Mouse (Mus musculus) embryonic facial prominence, embryonic 14.5 days (tissue): ENCODE measurements around the gene Gm4792. TPM values are rescaled to one million over a fixed set of nuclear protein-coding genes. Genes with fewer than 3 reads are reported as not detected.

Source experiments
- ATAC-seq: fragments of 200-750 bp; cut with Nextera tagmentation; 2 replicates; pipeline ENCODE4 v1.8.0; 2017; ENCODE audit warnings: low read depth, moderate number of reproducible peaks, moderate TSS enrichment
- DNase-seq: peaks from one replicate; pipeline ENCODE4 v3.0.0-alpha.2; 2015; ENCODE audit warnings: low spot score
- H3K27ac ChIP-seq: fragments of 300-500 bp; sonication (generic); replicated peaks from 2 replicates; pipeline ENCODE4 v1.5.1; 2014; ENCODE audit warnings: low read depth, mild to moderate bottlenecking, low read length, moderate library complexity
- H3K27me3 ChIP-seq: fragments of 300-500 bp; sonication (generic); replicated peaks from 2 replicates; pipeline ENCODE4 v1.6.1; 2014; ENCODE audit warnings: low read length; ENCODE audit not compliant: control insufficient read depth, insufficient read depth
- H3K36me3 ChIP-seq: fragments of 300-500 bp; sonication (generic); 2 replicates; pipeline ENCODE4 v1.6.1; 2014; ENCODE audit warnings: low read length, mixed read lengths; ENCODE audit not compliant: control insufficient read depth, insufficient read depth
- H3K4me1 ChIP-seq: fragments of 300-500 bp; sonication (generic); 2 replicates; pipeline ENCODE4 v1.6.1; 2014; ENCODE audit warnings: antibody characterized with exemption, low read length; ENCODE audit not compliant: control insufficient read depth, insufficient read depth
- H3K4me2 ChIP-seq: fragments of 300-500 bp; sonication (generic); 2 replicates; pipeline ENCODE4 v1.6.1; 2014; ENCODE audit warnings: low read depth, mild to moderate bottlenecking, low read length, moderate library complexity, mixed read lengths
- H3K4me3 ChIP-seq: fragments of 300-500 bp; sonication (generic); 2 replicates; pipeline ENCODE4 v1.5.1; 2014; ENCODE audit warnings: low read depth, mild to moderate bottlenecking, low read length
- H3K9ac ChIP-seq: fragments of 300-500 bp; sonication (generic); 2 replicates; pipeline ENCODE4 v1.6.1; 2014; ENCODE audit warnings: low read depth, mild to moderate bottlenecking, low read length, moderate library complexity, mixed read lengths
- H3K9me3 ChIP-seq: fragments of 300-500 bp; sonication (generic); 2 replicates; pipeline ENCODE4 v1.6.1; 2016; ENCODE audit warnings: low read length; ENCODE audit not compliant: control insufficient read depth
- WGBS: fragments of 180-500 bp; shearing (Covaris S2); extraction: QIAGEN DNeasy Blood & Tissue Kit; methylation state at CpG from one replicate; pipeline ENCODE4 v1.1.7; 2014; 5-methylcytosine and 5-hydroxymethylcytosine counted together
- polyA plus RNA-seq: library from polyadenylated mRNA; unstranded; fragments of >200 nt; fragmentation: Nextera tagmentation; extraction: Ambion mirVana; gene quantifications from 2 replicates; pipeline ENCODE4 v1.2.1, GENCODE M21; 2014

Gm4792 gene
- polyA plus RNA-seq, 1 experiment from 2014 or later: not detected

DNA sequence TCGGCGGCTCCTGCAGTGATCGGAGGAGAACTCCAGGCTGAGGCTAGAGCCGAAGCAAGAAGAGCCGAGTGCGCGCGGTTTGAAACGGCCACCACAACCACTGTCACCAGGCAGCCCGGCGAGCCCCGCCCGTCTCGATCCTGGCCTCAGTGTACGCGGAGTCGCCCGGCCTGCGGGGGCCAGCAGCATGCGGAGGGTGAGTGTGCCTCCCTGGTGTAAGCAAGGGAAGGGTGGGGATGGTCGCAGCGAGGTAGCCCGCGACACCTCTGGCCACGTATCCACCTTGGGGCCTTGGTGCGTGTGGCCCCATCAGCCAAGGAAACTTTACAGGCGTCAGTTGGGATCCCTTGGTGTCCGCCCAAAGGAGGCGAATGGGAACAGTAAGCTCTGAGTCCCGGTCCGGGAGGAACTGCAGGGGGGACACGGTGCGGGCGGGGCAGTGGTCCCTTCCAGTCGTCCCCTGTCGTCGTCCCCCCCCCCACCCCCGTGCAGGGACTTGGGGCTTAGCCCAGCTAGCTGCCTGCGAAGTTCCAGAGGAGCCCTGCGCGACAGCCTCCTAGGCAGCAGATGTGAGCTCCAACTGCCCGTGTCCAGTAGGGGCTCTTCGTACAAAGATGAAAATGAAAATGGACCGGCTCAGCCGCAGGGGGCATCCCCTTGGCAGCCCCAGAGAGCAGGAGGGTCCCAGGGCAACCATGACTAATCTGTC is 13.7 kb upstream of the Gm4792 start:
- Histone ChIP-seq H3K27me3 (peaks cover 23% of the 10 kb centered on the region), H3K4me2 (peak overlapping the region; percentile 97), H3K9ac (peak overlapping the region; percentile 53), H3K4me3 (peak overlapping the region; percentile 50), H3K27ac (no peak overlapping the region), H3K4me1 (peaks cover 3% of the 10 kb centered on the region; the same call in 1 of the 2 replicates), H3K9me3 (no peaks in the 10 kb centered on the region), H3K36me3 (no peaks in the 10 kb centered on the region)
- peak; percentile 19 for DNase-seq
- peak; percentile 63 for ATAC-seq
- under 1% methylated on average over 41 of the region's 45 CpGs for WGBS

DNA sequence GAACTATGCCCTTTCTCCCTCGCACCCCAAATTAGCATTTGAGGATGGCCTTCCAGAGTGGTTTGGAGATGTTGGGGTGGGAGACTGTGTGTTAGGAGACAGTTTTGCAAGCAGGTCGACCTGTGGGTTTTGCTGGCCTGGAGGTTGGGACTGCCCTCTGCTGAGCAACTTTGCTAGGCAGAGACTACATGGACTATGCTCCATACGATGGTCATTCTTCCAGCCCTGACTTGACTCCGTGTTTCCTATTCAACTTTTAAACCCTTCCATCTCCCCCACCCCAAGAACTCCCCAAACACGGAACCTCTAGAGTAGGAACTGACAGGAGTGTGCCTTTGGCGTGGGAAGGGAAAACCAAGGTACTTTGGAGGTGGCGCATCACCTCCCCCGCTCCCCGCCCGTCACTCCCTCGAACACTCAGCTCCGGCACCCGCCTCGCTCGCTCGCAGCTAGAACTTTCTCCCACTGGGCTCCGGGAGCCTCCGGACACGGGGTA is 13.1 kb upstream of the Gm4792 start, which contains the start of gene Tmcc3:
TSS of gene Tmcc3 (plus strand) at position 439 of the 496 bp plus-strand sequence.
- no peaks in the 10 kb centered on the region for H3K36me3 ChIP-seq
- DNase-seq: no peak
- ATAC-seq: no peak
- peak within 1 kb of the TSS; percentile 50 for H3K4me3 ChIP-seq
- H3K4me2 ChIP-seq: peak within 1 kb of the TSS; percentile 97
- peaks cover 3% of the 10 kb centered on the region; the same call in 1 of the 2 replicates for H3K4me1 ChIP-seq
- H3K9me3 ChIP-seq: no peaks in the 10 kb centered on the region
- H3K27ac ChIP-seq: no peak within 1 kb of the TSS
- H3K9ac ChIP-seq: peak within 1 kb of the TSS; percentile 53
- WGBS: 2% methylated on average over 19 of the region's 19 CpGs
- peaks cover 23% of the 10 kb centered on the region for H3K27me3 ChIP-seq

DNA sequence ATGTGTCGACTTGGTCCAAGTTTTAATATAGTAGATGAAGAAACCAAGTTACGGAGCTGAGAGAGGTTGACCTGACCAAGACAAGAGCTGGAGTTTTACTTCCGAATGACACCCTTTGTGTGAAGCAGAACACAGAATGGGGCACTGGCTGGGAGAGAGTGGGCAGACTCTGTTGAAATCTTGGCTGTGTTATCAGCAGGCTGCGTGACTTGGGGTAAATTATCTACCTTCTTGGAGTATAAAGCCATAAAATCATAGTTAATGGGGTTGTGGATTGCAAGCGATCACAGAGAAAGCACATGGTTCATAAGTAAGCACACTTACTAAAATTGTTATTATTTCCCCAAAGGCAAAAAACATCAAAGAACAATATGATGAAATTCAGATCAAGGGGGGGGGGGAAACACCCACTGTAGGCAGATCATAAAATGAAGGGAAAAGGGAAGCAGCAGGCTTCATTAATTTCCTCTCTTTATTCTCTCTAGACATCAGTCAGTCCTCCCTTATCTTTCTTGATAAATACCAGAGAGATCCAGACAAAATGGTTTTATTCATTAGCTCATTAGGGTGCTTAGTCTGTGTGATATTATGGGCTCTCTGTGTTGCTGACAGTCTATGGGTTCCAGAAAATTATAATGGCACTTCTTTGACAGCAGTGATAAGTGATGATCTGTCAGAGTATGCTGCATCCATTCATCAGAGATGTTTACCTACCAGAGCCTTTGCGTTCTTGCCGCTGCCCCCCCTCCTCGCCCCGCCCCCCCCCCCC is 12.2 kb upstream of the Gm4792 start:
- no peak for ATAC-seq

DNA sequence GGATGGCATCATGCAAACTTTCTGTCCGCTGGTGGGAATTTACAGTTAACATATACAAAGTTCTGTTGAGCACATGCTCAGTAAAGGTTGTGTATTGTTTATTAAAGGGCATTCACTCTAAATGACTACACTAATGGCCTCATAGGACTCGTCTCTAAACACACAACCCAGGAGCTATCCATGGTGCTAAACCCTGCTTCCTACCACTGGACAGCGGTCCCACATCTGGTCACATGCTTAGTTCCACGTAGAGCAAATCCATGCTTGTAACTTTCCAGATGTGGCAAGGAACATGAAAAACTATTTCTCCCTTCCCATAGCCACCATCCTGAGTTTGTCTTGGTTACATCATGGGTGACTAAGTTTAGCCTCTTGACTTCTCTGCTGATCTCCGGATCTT is 7.0 kb upstream of the Gm4792 start:
- 55% methylated on average over 5 of the region's 5 CpGs for WGBS
- H3K9ac ChIP-seq: no peak overlapping the region
- DNase-seq (peak; percentile 78), ATAC-seq (no peak)
- no peaks in the 10 kb centered on the region for H3K9me3 ChIP-seq
- no peak overlapping the region for H3K4me3 ChIP-seq
- no peaks in the 10 kb centered on the region for H3K4me1 ChIP-seq
- H3K27me3 ChIP-seq: 0 out of 2 replicates have a peak, but pooled peaks cover 3% of the 10 kb centered on the region
- no peak overlapping the region for H3K4me2 ChIP-seq
- H3K36me3 ChIP-seq: no peaks in the 10 kb centered on the region
- no peak overlapping the region for H3K27ac ChIP-seq

More for the DNA sequence above, 12.2 kb upstream of the Gm4792 start:
- Histone ChIP-seq H3K4me2 (no peak overlapping the region), H3K9me3 (no peaks in the 10 kb centered on the region), H3K4me3 (no peak overlapping the region), H3K27me3 (peaks cover 23% of the 10 kb centered on the region), H3K9ac (no peak overlapping the region), H3K36me3 (no peaks in the 10 kb centered on the region), H3K27ac (no peak overlapping the region), H3K4me1 (peaks cover 3% of the 10 kb centered on the region; the same call in 1 of the 2 replicates)
- 63% methylated on average over 7 of the region's 9 CpGs for WGBS
- no peak for DNase-seq

DNA sequence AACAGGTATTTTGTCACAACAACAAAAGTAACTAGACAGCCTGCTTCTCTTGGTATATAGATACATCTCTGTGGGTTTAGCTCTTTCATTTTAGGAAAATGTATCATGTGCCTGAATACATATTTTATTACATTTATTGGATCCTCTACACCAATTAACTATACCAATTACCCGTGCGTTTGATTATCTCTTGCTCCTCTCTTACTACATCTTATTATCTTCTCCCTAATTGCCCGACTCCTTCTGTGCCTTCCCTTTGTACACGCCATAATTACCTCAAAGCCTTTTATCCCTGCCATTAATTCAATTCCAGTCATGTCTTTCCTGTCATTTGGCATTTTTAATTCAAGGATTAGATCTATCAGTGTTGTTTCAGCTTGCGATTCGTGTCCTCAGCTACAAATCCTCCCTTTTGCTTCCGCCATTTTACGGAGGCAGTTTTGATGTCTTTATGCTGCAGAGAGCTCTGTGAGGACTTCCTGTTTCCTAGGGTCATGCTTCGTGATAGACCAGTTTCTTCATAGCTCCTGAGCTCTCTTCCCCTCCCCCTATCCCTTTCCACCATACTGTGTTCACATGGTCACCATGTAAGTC is 5.7 kb upstream of the Gm4792 start:
- WGBS: 80% methylated on average over 9 of the region's 9 CpGs
- Histone ChIP-seq H3K36me3 (no peaks in the 10 kb centered on the region), H3K9ac (no peak overlapping the region), H3K4me3 (no peak overlapping the region), H3K27me3 (no peaks in the 10 kb centered on the region), H3K4me2 (no peak overlapping the region), H3K27ac (no peak overlapping the region), H3K9me3 (no peaks in the 10 kb centered on the region), H3K4me1 (no peaks in the 10 kb centered on the region)
- no peak for DNase-seq
- ATAC-seq: no peak

DNA sequence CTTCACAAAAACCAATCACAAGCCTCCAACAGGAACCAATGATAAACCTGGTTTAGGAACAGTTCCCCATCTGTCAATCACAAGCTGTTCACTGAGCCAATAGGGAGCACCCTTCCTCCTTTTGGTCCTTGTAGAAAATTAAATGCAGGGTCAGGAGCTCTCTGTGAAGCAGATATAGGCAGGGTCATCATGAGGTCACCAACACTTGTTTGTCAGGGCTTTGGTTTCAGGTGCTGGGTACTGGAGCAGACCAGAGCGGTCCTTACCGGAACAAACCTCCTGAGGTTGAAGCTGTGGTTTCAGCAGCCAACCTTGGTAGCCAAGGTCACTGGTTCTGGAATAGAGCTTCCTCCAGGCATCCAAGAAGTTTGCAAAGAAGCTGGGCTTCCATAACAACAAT is 798 bp upstream of the Gm4792 start:
- H3K27me3 ChIP-seq: no peaks in the 10 kb centered on the region
- ATAC-seq (no peak), DNase-seq (no peak)
- H3K4me3 ChIP-seq: no peak overlapping the region
- H3K4me1 ChIP-seq: no peaks in the 10 kb centered on the region
- H3K9ac ChIP-seq: no peak overlapping the region
- no peaks in the 10 kb centered on the region for H3K36me3 ChIP-seq
- no peak overlapping the region for H3K4me2 ChIP-seq
- 94% methylated on average over 2 of the region's 2 CpGs for WGBS
- no peak overlapping the region for H3K27ac ChIP-seq
- no peaks in the 10 kb centered on the region for H3K9me3 ChIP-seq

DNA sequence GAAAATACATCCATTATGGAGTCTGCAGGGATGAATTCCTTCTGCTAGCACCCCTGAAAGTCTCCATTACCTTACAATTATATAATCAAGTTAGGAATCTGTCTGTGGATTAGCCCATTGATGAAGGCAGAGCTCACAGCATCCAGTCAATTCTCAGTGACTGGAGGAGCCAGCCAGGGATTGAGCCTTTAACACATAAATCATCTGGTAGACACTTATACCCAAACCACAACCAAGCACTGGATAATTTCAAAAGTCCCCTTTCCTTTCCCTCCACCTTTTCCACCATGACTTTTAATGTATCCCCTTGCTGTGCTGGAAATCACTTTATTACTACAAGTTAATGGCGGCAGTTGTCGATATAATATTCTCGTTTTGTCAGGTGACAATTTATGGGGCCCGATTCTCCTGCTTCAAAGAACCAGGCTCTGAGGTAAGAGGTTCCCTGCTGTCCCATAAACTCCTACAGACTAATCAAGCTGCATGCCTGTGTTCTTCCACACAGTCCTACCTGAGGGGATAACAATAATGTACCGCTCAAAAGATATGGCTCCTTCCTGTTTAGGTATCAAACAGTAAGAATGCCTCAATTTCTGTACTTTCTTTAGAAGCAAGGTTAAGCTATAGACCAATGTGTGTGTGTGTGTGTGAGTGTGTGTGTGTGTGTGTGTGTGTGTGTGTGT is 2.4 kb downstream of the Gm4792 start:
- WGBS: 91% methylated on average over 5 of the region's 5 CpGs
- Histone ChIP-seq H3K27ac (no peak overlapping the region), H3K36me3 (no peaks in the 10 kb centered on the region), H3K27me3 (no peaks in the 10 kb centered on the region), H3K9me3 (no peaks in the 10 kb centered on the region), H3K4me1 (no peaks in the 10 kb centered on the region), H3K9ac (no peak overlapping the region), H3K4me3 (no peak overlapping the region), H3K4me2 (no peak overlapping the region)
- DNase-seq: no peak
- no peak for ATAC-seq
